Mouse (Mus musculus): ENCODE measurements around the gene Mageb4. TPM values are rescaled to one million over a fixed set of nuclear protein-coding genes. Genes with fewer than 3 reads are reported as not detected.
"Not testable (repeated sequence)": the region's sequence is repeated elsewhere in the genome, so short reads cannot be mapped to it uniquely, and the experiment has no call there.

The Mageb4 gene
- not detected for total RNA-seq (2021)

DNA sequence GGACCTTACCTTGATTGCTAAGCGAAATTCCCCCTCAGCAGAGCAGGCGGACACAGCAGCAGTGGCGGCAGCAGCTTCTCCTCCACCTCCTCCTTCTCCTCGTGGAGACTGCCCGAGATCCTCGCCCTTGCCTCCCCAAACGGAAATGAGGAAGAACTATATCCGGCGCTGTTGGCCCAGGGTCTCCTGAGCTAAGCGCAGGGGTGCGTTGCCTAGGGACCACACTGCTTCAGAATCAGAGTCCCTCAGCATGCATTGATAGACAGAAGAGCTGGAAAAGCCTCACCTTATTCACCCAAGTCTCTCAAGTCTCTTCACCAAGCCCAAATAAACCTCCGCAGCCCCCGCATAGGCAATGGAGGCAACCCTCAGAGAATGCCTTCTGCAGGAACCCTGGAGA, at the start of gene Mageb4:
Mageb4 (minus strand) TSS at position 101 of the 400 bp plus-strand sequence.
- DNase-seq, result not testable (repeated sequence)

DNA sequence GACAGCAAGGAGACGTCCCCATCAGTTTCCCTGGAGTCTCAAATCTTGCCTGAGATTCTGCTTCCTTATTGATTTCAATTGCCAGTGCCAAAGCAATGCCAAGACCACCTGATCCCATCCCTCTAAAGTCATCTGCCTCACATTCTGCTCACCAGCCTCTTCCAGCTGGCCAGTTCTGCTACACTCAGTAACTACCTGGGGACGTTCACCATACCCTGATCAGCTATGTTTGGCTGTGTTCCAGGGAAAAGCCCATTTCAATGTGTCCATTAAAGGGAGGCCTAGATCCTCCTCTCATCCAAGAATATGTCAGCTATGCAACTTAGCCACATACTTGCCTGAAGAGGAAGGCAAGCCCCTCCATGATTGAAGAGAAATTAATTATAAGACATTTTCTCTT, 20.3 kb downstream of the Mageb4 start:
- DNase-seq, result not testable (repeated sequence)

DNA sequence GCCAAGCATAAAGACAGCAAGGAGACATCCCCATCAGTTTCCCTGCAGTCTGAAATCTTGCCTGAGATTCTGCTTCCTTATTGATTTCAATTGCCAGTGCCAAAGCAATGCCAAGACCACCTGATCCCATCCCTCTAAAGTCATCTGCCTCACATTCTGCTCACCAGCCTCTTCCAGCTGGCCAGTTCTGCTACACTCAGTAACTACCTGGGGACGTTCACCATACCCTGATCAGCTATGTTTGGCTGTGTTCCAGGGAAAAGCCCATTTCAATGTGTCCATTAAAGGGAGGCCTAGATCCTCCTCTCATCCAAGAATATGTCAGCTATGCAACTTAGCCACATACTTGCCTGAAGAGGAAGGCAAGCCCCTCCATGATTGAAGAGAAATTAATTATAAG, 58.9 kb downstream of the Mageb4 start:
- DNase-seq, result not testable (repeated sequence)

DNA sequence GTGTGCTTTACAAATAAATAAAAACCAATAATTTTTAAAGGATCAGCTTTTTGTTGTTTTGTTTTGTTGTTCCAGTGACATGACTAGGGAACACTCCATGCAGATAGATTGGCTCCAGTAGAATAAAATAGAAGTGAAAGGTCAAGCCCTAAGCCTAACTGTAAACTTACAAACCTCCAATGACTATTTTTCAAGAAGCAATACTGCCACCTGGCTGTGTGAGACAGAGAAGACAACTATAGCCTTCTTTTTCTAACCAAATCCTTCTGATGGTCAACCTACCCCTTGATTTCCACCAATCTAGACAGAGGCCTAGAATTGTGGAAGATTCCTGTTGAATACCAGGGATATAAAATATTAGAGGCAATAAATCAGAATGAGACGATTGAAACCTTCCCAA, 67.6 kb downstream of the Mageb4 start:
- DNase-seq, result no peak

Other genes with a start within 250 kb of the Mageb4 start
- gene Nr0b1, start 113.3 kb downstream of the Mageb4 start, total RNA-seq (2021), result not detected